Mouse (Mus musculus) liver, embryonic 14.5 days (tissue): Measurements from ENCODE around the gene Stat5b. TPM values are rescaled to one million over a fixed set of nuclear protein-coding genes. Genes with fewer than 3 reads are reported as not detected.

ENCODE experiments used
- ATAC-seq: fragments of 200-750 bp; cut with Nextera tagmentation; 2 replicates; pipeline ENCODE4 v1.8.0; 2017; ENCODE audit warnings: moderate number of reproducible peaks, mild to moderate bottlenecking, moderate library complexity; ENCODE audit not compliant: insufficient read depth
- DNase-seq, 3 experiments: peaks; one replicate each; pipeline ENCODE4 v3.0.0-alpha.2; 2012 to 2013; ENCODE audit warnings: low read depth in 3 of 3, low spot score in 3 of 3
- H3K27ac ChIP-seq: fragments of 300-500 bp; sonication (generic); 2 replicates; pipeline ENCODE4 v1.5.1; 2014; ENCODE audit warnings: moderate library complexity, mild to moderate bottlenecking, control low read depth, inconsistent platforms
- H3K27me3 ChIP-seq: fragments of 300-500 bp; sonication (generic); 2 replicates; pipeline ENCODE4 v1.6.1; 2014; ENCODE audit warnings: mild to moderate bottlenecking, low read length, moderate library complexity; ENCODE audit not compliant: control insufficient read depth, insufficient read depth
- H3K36me3 ChIP-seq: fragments of 300-500 bp; sonication (generic); replicated peaks from 2 replicates; pipeline ENCODE4 v1.6.1; 2014; ENCODE audit warnings: low read depth; ENCODE audit not compliant: control insufficient read depth, insufficient read depth
- H3K4me1 ChIP-seq, 2 experiments: fragments of 200-500 bp in 1 of 2; fragments of 300-500 bp in 1 of 2; sonication (generic) in 1 of 2; replicated peaks; 2 replicates each; pipeline ENCODE4 v1.6.1; 2012 to 2014; ENCODE audit warnings: antibody characterized with exemption in 1 of 2, inconsistent platforms in 1 of 2, low read length in 1 of 2; ENCODE audit not compliant: control insufficient read depth in 2 of 2, insufficient read depth in 2 of 2
- H3K4me2 ChIP-seq: fragments of 300-500 bp; sonication (generic); 2 replicates; pipeline ENCODE4 v1.6.1; 2014; ENCODE audit warnings: low read depth, mild to moderate bottlenecking, control low read depth, moderate library complexity
- H3K4me3 ChIP-seq, 2 experiments: fragments of 200-500 bp in 1 of 2; fragments of 300-500 bp in 1 of 2; sonication (generic) in 1 of 2; 2 replicates each; pipeline ENCODE4 v1.5.1; 2012 to 2014; ENCODE audit warnings: low read depth in 2 of 2, low read length in 2 of 2, mild to moderate bottlenecking in 2 of 2, control low read depth in 1 of 2, inconsistent platforms in 1 of 2, moderate library complexity in 1 of 2; ENCODE audit not compliant: insufficient read depth in 1 of 2
- H3K9ac ChIP-seq: fragments of 300-500 bp; sonication (generic); replicated peaks from 2 replicates; pipeline ENCODE4 v1.6.1; 2014; ENCODE audit warnings: mild to moderate bottlenecking, control low read depth, moderate library complexity
- H3K9me3 ChIP-seq: fragments of 300-500 bp; sonication (generic); 2 replicates; pipeline ENCODE4 v1.6.1; 2016; ENCODE audit warnings: low read length, mixed read lengths; ENCODE audit not compliant: control insufficient read depth
- CTCF ChIP-seq: IDR thresholded peaks from 2 replicates; pipeline ENCODE4 v1.5.1; 2016; ENCODE audit warnings: antibody characterized with exemption, low read depth, control low read depth
- EP300 ChIP-seq: IDR thresholded peaks from 2 replicates; pipeline ENCODE4 v1.6.1; 2016; ENCODE audit warnings: antibody characterized with exemption, low read depth
- WGBS: fragments of 180-500 bp; shearing (Covaris S2); extraction: QIAGEN DNeasy Blood & Tissue Kit; methylation state at CpG from one replicate; pipeline ENCODE4 v1.1.7; 2014; ENCODE audit not compliant: insufficient replicate concordance; 5-methylcytosine and 5-hydroxymethylcytosine counted together
- polyA plus RNA-seq, 2 experiments: library from polyadenylated mRNA; depleted of rRNA in 1 of 2; stranded (reverse) in 1 of 2; unstranded in 1 of 2; fragments of >200 nt; fragmentation: Nextera tagmentation in 1 of 2; extraction: Ambion mirVana in 1 of 2; gene quantifications; 2 replicates each; pipeline versions ENCODE4 v1.2.1 to v1.2.3; 2012 to 2014

Gene Stat5b
- polyA plus RNA-seq, 2 experiments, result 12.4 to 16.4 TPM

DNA sequence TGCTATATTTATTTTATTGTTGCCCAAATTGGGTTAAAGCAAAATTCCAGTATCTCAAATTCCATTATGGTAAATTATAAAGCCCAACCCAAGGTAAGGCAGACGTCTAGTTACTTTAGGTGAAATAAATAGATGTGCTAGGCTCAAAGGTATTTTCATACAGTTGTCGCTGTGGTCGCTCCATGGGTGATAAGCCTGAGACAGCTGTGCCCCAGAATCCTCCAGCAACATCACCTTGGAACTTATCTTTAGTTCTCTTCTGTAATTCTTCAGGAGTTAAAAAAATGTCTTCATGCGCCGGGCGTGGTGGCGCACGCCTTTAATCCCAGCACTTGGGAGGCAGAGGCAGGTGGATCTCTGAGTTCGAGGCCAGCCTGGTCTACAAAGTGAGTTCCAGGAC is 11.6 kb downstream of the Stat5b start:
- Histone ChIP-seq H3K36me3 (no peaks in the 10 kb centered on the region), H3K9ac (no peak overlapping the region), H3K27ac (no peak overlapping the region), H3K4me3 (no peak overlapping the region), H3K4me2 (no peak overlapping the region), H3K27me3 (no peaks in the 10 kb centered on the region), H3K9me3 (peaks cover 3% of the 10 kb centered on the region), H3K4me1 (peaks cover 7 to 12% of the 10 kb centered on the region in 2 experiments; a peak in 3 of 4 replicates)
- no peak for TF ChIP-seq CTCF
- no peak for TF ChIP-seq EP300
- DNase-seq (no peak), ATAC-seq (no peak)
- 52% methylated on average over 9 of the region's 9 CpGs for WGBS

DNA sequence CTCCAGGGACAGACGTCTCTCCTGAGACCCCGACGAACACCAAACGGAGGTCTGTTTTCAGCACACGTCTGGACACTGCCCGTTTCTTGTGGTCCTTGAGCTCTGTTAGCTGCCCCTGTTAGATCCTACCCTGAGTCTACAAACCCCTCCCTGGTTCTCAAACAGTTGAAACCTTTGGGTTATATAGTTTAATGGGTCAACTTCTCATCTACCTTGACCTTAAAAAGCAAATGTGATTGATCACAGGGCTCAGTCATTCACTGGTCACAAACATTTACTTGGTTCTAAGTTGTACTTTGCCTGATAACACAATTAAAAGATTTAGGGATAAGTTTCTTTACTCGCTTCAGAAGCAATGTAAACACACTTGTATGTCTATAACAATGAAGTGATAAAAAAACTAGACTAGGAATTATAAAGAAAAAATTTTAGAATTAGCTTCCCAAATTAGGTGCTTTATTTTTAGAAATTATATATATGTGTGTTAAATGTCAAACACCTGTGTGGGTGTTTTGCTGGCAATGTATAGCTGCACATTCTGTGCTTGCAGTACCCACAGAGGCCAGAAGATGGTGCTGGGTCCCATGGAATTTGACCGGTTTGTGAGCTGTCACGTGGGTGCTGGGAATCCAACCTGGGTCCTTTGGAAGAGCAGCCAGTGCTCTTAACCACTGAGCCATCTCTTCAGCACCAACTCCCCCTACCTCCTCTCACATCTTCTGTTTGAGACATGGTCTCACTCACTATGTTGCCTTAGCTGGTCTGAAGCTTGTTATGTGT is 13.4 kb downstream of the Stat5b start:
- no peak overlapping the region for H3K4me2 ChIP-seq
- no peak overlapping the region for H3K27ac ChIP-seq
- no peaks in the 10 kb centered on the region for H3K36me3 ChIP-seq
- no peak overlapping the region for H3K9ac ChIP-seq
- 76% methylated on average over 9 of the region's 9 CpGs for WGBS
- DNase-seq (no peak), ATAC-seq (no peak)
- peaks cover 7 to 12% of the 10 kb centered on the region in 2 experiments; a peak in 3 of 4 replicates for H3K4me1 ChIP-seq
- 0 out of 4 replicates have a peak overlapping the region, but pooled peaks of 1 of the 2 experiments have one; percentile 17 for H3K4me3 ChIP-seq
- TF ChIP-seq EP300 (no peak), CTCF (peak; percentile 70)
- H3K27me3 ChIP-seq, result no peaks in the 10 kb centered on the region
- H3K9me3 ChIP-seq, result peaks cover 3% of the 10 kb centered on the region

DNA sequence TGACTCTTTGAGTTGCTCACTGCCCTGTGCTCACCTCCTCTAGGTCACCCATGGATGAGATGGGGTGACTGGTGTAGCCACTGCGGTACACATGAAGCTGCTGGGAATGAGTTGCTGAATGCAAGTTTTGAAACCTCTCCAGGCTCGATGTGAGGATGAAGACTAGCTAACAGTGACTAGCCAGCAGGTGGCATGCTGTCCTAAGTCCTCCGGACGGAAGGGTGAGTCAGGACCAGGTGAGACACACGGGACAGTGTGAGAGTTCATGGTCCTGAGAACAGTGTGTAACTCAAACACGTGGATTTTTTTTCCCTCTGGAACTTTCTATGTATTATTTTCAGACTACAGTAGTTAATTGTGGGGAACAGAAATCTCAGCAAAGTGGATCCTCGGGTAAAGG is 17.1 kb downstream of the Stat5b start:
- H3K27me3 ChIP-seq, result no peaks in the 10 kb centered on the region
- no peak overlapping the region for H3K4me2 ChIP-seq
- ATAC-seq (no peak), DNase-seq (no peak)
- H3K27ac ChIP-seq, result no peak overlapping the region
- WGBS, result 59% methylated on average over 7 of the region's 7 CpGs
- H3K4me3 ChIP-seq, result no peak overlapping the region
- peaks cover 4 to 12% of the 10 kb centered on the region in 2 experiments for H3K4me1 ChIP-seq
- H3K9me3 ChIP-seq, result peaks cover 3% of the 10 kb centered on the region
- H3K36me3 ChIP-seq, result no peaks in the 10 kb centered on the region
- H3K9ac ChIP-seq, result no peak overlapping the region
- peak; percentile 61 for TF ChIP-seq CTCF
- no peak for TF ChIP-seq EP300

DNA sequence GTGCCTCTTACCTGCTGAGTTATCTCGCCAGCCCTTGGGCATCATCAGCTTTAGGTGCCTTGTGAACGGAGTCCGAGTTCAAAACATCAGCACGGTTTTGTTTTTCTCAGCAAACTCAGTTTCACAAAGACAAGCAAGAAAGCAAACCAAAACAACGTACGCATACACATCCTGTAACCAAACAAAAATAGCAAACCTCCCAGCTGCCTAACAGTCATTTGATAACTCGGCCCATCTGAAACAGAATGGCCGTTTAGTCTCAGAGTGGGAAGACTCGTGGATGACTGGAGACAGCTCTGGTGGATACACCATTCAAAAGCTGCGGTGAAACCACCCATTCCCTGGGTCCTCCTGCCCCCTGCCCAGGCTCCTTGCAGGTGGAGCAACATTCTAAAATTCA is 19.1 kb downstream of the Stat5b start:
- Histone ChIP-seq H3K4me3 (no peak overlapping the region), H3K4me1 (peaks cover 4 to 18% of the 10 kb centered on the region in 2 experiments), H3K9me3 (no peaks in the 10 kb centered on the region), H3K36me3 (no peaks in the 10 kb centered on the region), H3K4me2 (no peak overlapping the region), H3K27me3 (no peaks in the 10 kb centered on the region), H3K9ac (no peak overlapping the region), H3K27ac (no peak overlapping the region)
- DNase-seq (no peak), ATAC-seq (no peak)
- 69% methylated on average over 10 of the region's 10 CpGs for whole genome bisulfite sequencing
- no peak for TF ChIP-seq EP300
- TF ChIP-seq CTCF, result no peak

DNA sequence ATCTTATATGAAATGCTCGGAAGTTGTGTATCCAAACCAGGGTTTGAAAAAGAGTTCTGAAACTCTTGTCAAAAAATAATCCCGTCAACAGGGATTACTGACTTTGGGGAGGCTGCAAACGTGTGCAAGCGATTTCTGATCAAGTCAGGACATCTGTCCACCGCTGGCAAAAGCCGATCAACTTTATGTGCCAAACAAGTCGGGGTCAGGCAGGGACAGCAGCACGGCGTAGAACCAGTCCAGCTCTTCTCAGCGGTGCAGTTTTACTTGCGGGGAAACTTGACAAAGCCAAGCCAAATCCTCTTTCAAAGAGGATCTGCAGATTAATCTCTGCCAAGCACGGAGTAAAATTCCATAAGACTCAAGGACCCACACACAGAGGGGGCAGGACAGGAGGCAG is 20.8 kb downstream of the Stat5b start:
- no peaks in the 10 kb centered on the region for H3K9me3 ChIP-seq
- ATAC-seq, result no peak
- TF ChIP-seq CTCF (no peak), EP300 (no peak)
- H3K27me3 ChIP-seq, result no peaks in the 10 kb centered on the region
- H3K4me3 ChIP-seq, result no peak overlapping the region
- H3K27ac ChIP-seq, result no peak overlapping the region
- H3K4me1 ChIP-seq, result peaks cover 4 to 26% of the 10 kb centered on the region in 2 experiments
- WGBS, result 80% methylated on average over 12 of the region's 12 CpGs
- no peaks in the 10 kb centered on the region for H3K36me3 ChIP-seq
- no peak overlapping the region for H3K4me2 ChIP-seq
- no peak overlapping the region for H3K9ac ChIP-seq
- DNase-seq, result no peak
